Mouse (Mus musculus): ENCODE data around the gene Galnt11. TPM values are rescaled to one million over a fixed set of nuclear protein-coding genes. Genes with fewer than 3 reads are reported as not detected.
"Not testable (repeated sequence)": the region's sequence is repeated elsewhere in the genome, so short reads cannot be mapped to it uniquely, and the experiment has no call there.

Galnt11 gene
- polyA plus RNA-seq, 1 experiment: 9.1 TPM

DNA sequence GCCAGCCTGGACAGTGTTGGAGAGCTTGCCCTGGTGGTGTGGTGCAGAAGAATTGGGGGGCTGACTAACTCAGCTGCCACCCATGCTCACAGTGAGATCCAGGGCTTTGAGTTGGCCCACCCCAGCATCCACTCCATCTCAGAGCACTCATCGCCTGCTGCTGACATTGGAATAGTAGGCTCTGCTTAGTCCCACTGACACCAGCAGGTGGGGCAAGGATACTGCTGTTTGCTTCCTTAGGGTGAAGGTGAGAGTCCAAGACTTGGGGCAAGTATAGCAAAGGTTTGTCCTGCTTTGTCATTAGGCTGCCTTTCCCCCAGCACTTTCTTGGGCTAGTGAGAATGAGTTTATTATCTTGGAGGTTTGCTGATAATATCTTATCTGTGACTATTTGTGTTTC is 32.9 kb upstream of the Galnt11 start:
- 59% methylated on average over 1 of the region's 1 CpGs for WGBS
- Histone ChIP-seq H3K4me1 (ENCODE audit: control insufficient read depth, insufficient read depth, low read length) (no peaks in the 10 kb centered on the region), H3K4me3 (replicated peaks; ENCODE audit: control insufficient read depth, low read depth, low read length) (no peak overlapping the region), H3K27ac (ENCODE audit: control insufficient read depth, insufficient read depth, low read depth, low read length, poor library complexity) (no peak overlapping the region)
- TF ChIP-seq POLR2A (IDR thresholded peaks at IDR 0.05; ENCODE audit: borderline replicate concordance, control insufficient read depth, low read depth, low read length) (no peak), CTCF (IDR thresholded peaks at IDR 0.05; ENCODE audit: control insufficient read depth, insufficient read depth, low read length) (no peak)

- H3K4me1 ChIP-seq (ENCODE audit: control insufficient read depth, insufficient read depth, low read length): no peaks in the 10 kb centered on the region
- H3K27ac ChIP-seq (ENCODE audit: control insufficient read depth, insufficient read depth, low read depth, low read length, poor library complexity): no peak overlapping the region
- WGBS: 77% methylated on average over 2 of the region's 2 CpGs
- H3K4me3 ChIP-seq (replicated peaks; ENCODE audit: control insufficient read depth, low read depth, low read length): no peak overlapping the region
- TF ChIP-seq CTCF (IDR thresholded peaks at IDR 0.05; ENCODE audit: control insufficient read depth, insufficient read depth, low read length): no peak
- TF ChIP-seq POLR2A (IDR thresholded peaks at IDR 0.05; ENCODE audit: borderline replicate concordance, control insufficient read depth, low read depth, low read length): no peak
Measured at GRCm38 (mm10) chr5:25190521-25190920, 31.2 kb upstream of the Galnt11 start.

GRCm38 (mm10) chr5:25211872-25212271 is 9.8 kb upstream of the Galnt11 start:
- no peak for TF ChIP-seq CTCF (IDR thresholded peaks at IDR 0.05; ENCODE audit: control insufficient read depth, insufficient read depth, low read length)
- no peak for TF ChIP-seq POLR2A (IDR thresholded peaks at IDR 0.05; ENCODE audit: borderline replicate concordance, control insufficient read depth, low read depth, low read length)
- Histone ChIP-seq H3K27ac (ENCODE audit: control insufficient read depth, insufficient read depth, low read depth, low read length, poor library complexity) (no peak overlapping the region), H3K4me3 (replicated peaks; ENCODE audit: control insufficient read depth, low read depth, low read length) (no peak overlapping the region), H3K4me1 (ENCODE audit: control insufficient read depth, insufficient read depth, low read length) (no peaks in the 10 kb centered on the region; the same call in 1 of the 2 replicates)
- 57% methylated on average over 1 of the region's 1 CpGs for WGBS

GRCm38 (mm10) chr5:25213216-25213615 is 8.5 kb upstream of the Galnt11 start:
- H3K27ac ChIP-seq (ENCODE audit: control insufficient read depth, insufficient read depth, low read depth, low read length, poor library complexity): not testable (repeated sequence)

DNA sequence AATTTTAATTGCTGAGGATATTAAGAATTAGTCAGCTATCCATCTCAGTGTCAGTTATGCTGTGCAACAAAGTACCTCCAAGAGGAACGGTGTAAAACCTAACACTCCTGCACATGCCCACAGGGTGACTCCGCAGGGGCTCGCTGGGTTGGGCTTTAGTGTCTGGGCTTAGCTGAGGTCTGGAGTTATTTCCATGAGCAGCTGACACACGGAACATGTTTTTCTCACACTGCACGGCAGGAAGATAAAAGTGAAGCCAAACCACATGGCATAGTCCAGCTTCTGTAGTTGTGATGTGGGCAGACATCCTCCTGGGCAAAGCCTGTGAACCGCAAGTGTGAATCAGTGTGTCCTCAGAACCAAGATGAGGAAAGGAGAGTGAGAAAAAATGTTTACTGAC is 6.7 kb upstream of the Galnt11 start:
- Histone ChIP-seq H3K4me1 (ENCODE audit: control insufficient read depth, insufficient read depth, low read length) (no peaks in the 10 kb centered on the region; the same call in 1 of the 2 replicates), H3K27ac (ENCODE audit: control insufficient read depth, insufficient read depth, low read depth, low read length, poor library complexity) (no peak overlapping the region), H3K4me3 (replicated peaks; ENCODE audit: control insufficient read depth, low read depth, low read length) (no peak overlapping the region)
- WGBS: 74% methylated on average over 6 of the region's 6 CpGs
- TF ChIP-seq CTCF (IDR thresholded peaks at IDR 0.05; ENCODE audit: control insufficient read depth, insufficient read depth, low read length) (no peak), POLR2A (IDR thresholded peaks at IDR 0.05; ENCODE audit: borderline replicate concordance, control insufficient read depth, low read depth, low read length) (no peak)

More at GRCm38 (mm10) chr5:25213216-25213615, 8.5 kb upstream of the Galnt11 start:
- H3K4me1 ChIP-seq (ENCODE audit: control insufficient read depth, insufficient read depth, low read length); H3K4me3 ChIP-seq (replicated peaks; ENCODE audit: control insufficient read depth, low read depth, low read length): not testable (repeated sequence)

DNA sequence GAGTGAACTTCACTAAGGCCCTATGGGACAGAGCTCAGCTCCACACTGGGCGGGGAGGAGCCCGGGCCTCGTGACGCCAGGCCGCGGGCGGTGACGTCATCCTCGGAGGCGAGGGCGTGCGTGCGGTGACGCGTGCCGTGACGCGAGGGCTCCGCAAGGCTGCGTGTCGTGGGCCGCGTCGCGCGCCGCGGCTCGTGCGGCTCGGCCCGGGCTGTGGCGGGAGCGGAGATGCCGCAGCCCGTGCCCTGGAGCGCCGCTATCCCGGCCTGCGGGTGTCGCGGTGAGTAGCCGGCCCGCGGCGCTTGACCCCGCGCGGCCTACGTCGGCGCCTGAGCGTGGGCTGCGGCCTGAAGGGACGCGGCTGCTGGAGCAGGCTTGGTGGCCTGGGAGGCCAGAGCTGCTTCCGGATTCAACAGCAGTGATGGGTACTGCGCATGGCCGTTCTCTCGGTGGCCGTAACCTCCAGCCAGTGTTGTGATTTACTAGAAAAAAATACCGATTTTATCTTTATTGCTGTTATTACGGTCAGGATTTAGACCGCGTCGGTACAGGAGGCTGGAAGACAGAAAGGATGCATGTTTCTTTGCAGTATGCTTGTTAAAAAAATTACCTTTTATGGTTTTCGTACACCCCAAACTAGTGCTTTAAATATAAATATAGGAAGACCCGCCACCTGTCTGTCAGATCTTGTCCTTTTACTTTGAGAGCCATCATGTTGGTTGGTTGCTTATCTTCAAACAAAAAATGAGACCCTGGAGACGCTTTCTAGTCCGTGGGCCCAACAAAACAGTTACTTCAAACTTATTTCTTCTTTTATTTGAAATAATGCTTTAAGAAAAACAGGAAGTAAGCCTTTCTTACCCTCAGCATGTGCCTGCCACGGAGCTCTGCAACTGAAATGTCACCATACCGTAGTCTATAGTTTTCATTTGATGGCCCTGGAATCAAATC is 1.3 kb downstream of the Galnt11 start, which contains the start of gene E130116L18Rik:
E130116L18Rik (minus strand) TSS at position 402 of the 951 bp plus-strand sequence.
- peak within 1 kb of the TSS; percentile 88 for H3K27ac ChIP-seq (ENCODE audit: control insufficient read depth, insufficient read depth, low read depth, low read length, poor library complexity)
- no peak for TF ChIP-seq CTCF (IDR thresholded peaks at IDR 0.05; ENCODE audit: control insufficient read depth, insufficient read depth, low read length)
- TF ChIP-seq POLR2A (IDR thresholded peaks at IDR 0.05; ENCODE audit: borderline replicate concordance, control insufficient read depth, low read depth, low read length): peak; percentile 70; the same call in 1 of the 2 replicates
- H3K4me3 ChIP-seq (replicated peaks; ENCODE audit: control insufficient read depth, low read depth, low read length): peak within 1 kb of the TSS; percentile 68
- H3K4me1 ChIP-seq (ENCODE audit: control insufficient read depth, insufficient read depth, low read length): no peaks in the 10 kb centered on the region
- under 1% methylated on average over 72 of the region's 72 CpGs for WGBS

DNA sequence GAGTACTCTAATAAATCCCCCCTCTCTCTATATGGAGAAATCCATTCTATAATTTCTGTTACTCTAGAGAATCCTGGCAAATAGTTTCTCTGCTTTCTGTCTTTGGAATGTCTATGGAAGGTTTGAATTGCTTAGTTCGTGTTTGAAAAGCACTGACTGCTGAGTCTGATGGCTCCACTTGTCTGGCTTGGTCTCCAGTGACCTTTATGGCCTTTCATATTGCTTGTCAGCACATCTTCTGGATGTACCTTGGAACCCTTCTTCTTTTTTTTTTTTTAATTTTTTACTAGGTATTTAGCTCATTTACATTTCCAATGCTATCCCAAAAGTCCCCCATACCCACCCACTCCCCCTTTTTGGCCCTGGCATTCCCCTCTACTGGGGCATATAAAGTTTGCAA is 2.7 kb downstream of the Galnt11 start:
- WGBS: 79% methylated on average over 1 of the region's 1 CpGs
- not testable (repeated sequence) for H3K4me1 ChIP-seq (ENCODE audit: control insufficient read depth, insufficient read depth, low read length); H3K4me3 ChIP-seq (replicated peaks; ENCODE audit: control insufficient read depth, low read depth, low read length); H3K27ac ChIP-seq (ENCODE audit: control insufficient read depth, insufficient read depth, low read depth, low read length, poor library complexity)

DNA sequence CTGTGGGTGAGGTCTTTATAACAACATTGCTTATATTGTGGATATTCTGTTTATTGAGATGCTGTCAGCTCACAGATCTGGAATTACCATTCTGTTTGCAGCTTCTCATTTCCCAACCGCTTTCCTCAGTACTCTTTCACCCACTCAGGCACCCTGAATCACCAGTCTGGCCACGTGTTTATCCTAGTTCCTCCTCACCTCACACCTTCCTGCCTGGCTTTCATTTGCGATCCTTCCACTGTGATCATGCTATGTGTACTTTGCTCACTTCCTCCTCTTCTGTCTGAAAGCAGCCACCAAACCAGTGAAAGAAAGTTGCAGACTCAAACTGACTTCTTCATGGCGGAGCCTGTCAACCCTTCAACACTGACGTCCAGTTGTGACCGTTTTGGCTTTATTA is 21.4 kb downstream of the Galnt11 start:
- no peak overlapping the region for H3K4me3 ChIP-seq (replicated peaks; ENCODE audit: control insufficient read depth, low read depth, low read length)
- H3K27ac ChIP-seq (ENCODE audit: control insufficient read depth, insufficient read depth, low read depth, low read length, poor library complexity): no peak overlapping the region
- WGBS: 50% methylated on average over 6 of the region's 6 CpGs

More for the DNA sequence above, 21.4 kb downstream of the Galnt11 start:
- TF ChIP-seq POLR2A (IDR thresholded peaks at IDR 0.05; ENCODE audit: borderline replicate concordance, control insufficient read depth, low read depth, low read length): no peak
- H3K4me1 ChIP-seq (ENCODE audit: control insufficient read depth, insufficient read depth, low read length): no peaks in the 10 kb centered on the region; the same call in 1 of the 2 replicates
